Mouse (Mus musculus) midbrain, embryonic 15.5 days (tissue): ENCODE data around the gene Large1. TPM values are rescaled to one million over a fixed set of nuclear protein-coding genes. Genes with fewer than 3 reads are reported as not detected.

Experiments
- ATAC-seq: fragments of 200-750 bp; cut with Nextera tagmentation; replicated peaks from 2 replicates; pipeline ENCODE4 v1.8.0; 2017; ENCODE audit warnings: moderate TSS enrichment
- H3K27ac ChIP-seq: fragments of 300-500 bp; sonication (generic); 2 replicates; pipeline ENCODE4 v1.5.1; 2015; ENCODE audit warnings: mild to moderate bottlenecking, inconsistent platforms
- H3K27me3 ChIP-seq: fragments of 300-500 bp; sonication (generic); replicated peaks from 2 replicates; pipeline ENCODE4 v1.6.1; 2015; ENCODE audit warnings: inconsistent platforms
- H3K36me3 ChIP-seq: fragments of 300-500 bp; sonication (generic); replicated peaks from 2 replicates; pipeline ENCODE4 v1.6.1; 2015; ENCODE audit warnings: inconsistent platforms
- H3K4me1 ChIP-seq: fragments of 300-500 bp; sonication (generic); 2 replicates; pipeline ENCODE4 v1.6.1; 2015; ENCODE audit warnings: inconsistent platforms
- H3K4me2 ChIP-seq: fragments of 300-500 bp; sonication (generic); 2 replicates; pipeline ENCODE4 v1.6.1; 2015; ENCODE audit warnings: inconsistent platforms, mild to moderate bottlenecking, moderate library complexity
- H3K4me3 ChIP-seq: fragments of 300-500 bp; sonication (generic); 2 replicates; pipeline ENCODE4 v1.5.1; 2015; ENCODE audit warnings: mild to moderate bottlenecking, inconsistent platforms
- H3K9ac ChIP-seq: fragments of 300-500 bp; sonication (generic); 2 replicates; pipeline ENCODE4 v1.6.1; 2015; ENCODE audit warnings: mild to moderate bottlenecking, inconsistent platforms
- H3K9me3 ChIP-seq: fragments of 300-500 bp; sonication (generic); 2 replicates; pipeline ENCODE4 v1.6.1; 2016; ENCODE audit warnings: inconsistent platforms
- WGBS: fragments of 180-500 bp; shearing (Covaris S2); methylation state at CpG from one replicate; pipeline ENCODE4 v1.1.7; 2015; ENCODE audit warnings: mixed read lengths; 5-methylcytosine and 5-hydroxymethylcytosine counted together
- microRNA-seq: library from miRNA; unstranded; fragments of <30 nt; microRNA quantifications from one replicate; pipeline ENCODE4, GENCODE M21; 2016
- polyA plus RNA-seq: library from polyadenylated mRNA; unstranded; fragments of >200 nt; fragmentation: Nextera tagmentation; extraction: Ambion mirVana; gene quantifications from 2 replicates; pipeline ENCODE4 v1.2.1, GENCODE M21; 2015

Large1 gene
- polyA plus RNA-seq, 1 experiment from 2014 or later: 14.2 TPM

GRCm38 (mm10) chr8:72812690-72813089 is 540.6 kb downstream of the Large1 start:
- ATAC-seq: no peak
- Histone ChIP-seq H3K36me3 (peaks cover 4% of the 10 kb centered on the region; the same call in 1 of the 2 replicates), H3K4me3 (no peak overlapping the region), H3K9ac (no peak overlapping the region), H3K27ac (no peak overlapping the region), H3K27me3 (no peaks in the 10 kb centered on the region), H3K9me3 (no peaks in the 10 kb centered on the region), H3K4me1 (no peaks in the 10 kb centered on the region), H3K4me2 (no peak overlapping the region)
- WGBS: 94% methylated on average over 3 of the region's 3 CpGs

DNA sequence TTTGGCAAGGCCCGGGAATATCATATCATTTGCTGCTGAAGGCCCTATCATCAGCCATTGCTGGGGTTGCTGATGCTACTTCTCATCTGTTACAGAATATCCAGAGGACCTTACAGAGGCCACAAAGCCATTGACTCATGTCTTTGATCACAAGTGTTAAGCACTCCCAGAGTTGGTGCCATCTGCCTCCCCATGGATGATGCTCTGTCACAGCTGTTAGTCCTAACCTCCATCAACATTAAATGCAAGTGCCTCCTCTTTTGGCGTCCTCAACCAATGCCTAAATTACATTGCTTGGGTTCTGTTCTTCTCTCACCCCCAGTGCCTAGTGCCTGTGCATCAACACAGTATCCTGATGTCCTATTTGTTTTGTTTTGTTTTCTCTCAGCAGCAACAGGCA is 551.8 kb downstream of the Large1 start:
- no peaks in the 10 kb centered on the region for H3K27me3 ChIP-seq
- 84% methylated on average over 2 of the region's 2 CpGs for WGBS
- no peak overlapping the region for H3K4me3 ChIP-seq
- no peaks in the 10 kb centered on the region; the same call in 1 of the 2 replicates for H3K9me3 ChIP-seq
- ATAC-seq: no peak
- H3K36me3 ChIP-seq: no peaks in the 10 kb centered on the region
- no peak overlapping the region for H3K9ac ChIP-seq
- no peak overlapping the region for H3K27ac ChIP-seq
- no peak overlapping the region for H3K4me2 ChIP-seq
- no peaks in the 10 kb centered on the region for H3K4me1 ChIP-seq

- no peaks in the 10 kb centered on the region for H3K4me1 ChIP-seq
- WGBS: 95% methylated on average over 4 of the region's 4 CpGs
- no peaks in the 10 kb centered on the region for H3K36me3 ChIP-seq
- no peak overlapping the region for H3K27ac ChIP-seq
- no peak overlapping the region for H3K4me2 ChIP-seq
- H3K9me3 ChIP-seq: no peaks in the 10 kb centered on the region
- H3K27me3 ChIP-seq: no peaks in the 10 kb centered on the region
- ATAC-seq: no peak
- H3K4me3 ChIP-seq: no peak overlapping the region
- H3K9ac ChIP-seq: no peak overlapping the region
Measured at GRCm38 (mm10) chr8:72780644-72781043, 572.7 kb downstream of the Large1 start.

DNA sequence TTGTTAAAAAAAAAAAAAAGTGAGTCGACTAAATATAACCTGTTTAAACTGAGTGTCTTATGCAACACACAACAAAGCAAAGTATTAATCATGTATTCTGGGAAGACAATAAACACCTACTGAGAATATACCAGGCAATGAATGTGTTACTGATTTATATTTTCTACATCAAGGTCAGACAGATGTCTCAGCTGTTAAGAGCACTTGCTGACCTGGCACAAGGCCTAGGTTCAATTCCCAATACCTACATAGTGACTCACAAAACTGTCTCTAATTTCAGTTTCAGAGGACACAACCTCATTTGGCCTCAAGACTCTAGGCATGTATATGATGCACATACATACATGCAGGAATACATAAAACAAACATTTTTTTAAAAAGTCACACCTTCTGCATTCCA is 575.5 kb downstream of the Large1 start:
- Histone ChIP-seq H3K36me3 (no peaks in the 10 kb centered on the region), H3K9me3 (no peaks in the 10 kb centered on the region), H3K9ac (no peak overlapping the region), H3K27ac (no peak overlapping the region), H3K4me1 (no peaks in the 10 kb centered on the region), H3K27me3 (no peaks in the 10 kb centered on the region), H3K4me2 (no peak overlapping the region), H3K4me3 (no peak overlapping the region)
- ATAC-seq: no peak
- 100% methylated on average over 1 of the region's 1 CpGs for WGBS

DNA sequence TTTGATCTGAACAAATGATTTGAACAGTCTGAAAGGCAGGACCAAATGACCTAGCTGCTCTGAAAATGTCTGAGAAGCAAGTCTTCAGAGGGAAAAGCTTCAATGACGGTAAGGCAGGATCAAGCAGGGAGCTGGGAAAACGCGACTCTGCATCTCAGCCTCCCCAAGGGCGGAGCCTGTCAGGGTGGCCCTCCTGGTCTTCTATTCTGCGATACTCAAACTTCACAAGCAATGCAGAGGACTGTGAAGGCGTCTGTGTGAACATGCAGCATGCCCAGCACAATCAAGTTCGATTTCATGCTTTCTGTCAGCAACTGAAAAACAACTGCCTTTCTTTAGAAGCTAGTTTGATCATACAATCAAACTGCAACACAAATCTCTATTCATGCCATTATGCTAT is 586.6 kb downstream of the Large1 start:
- Histone ChIP-seq H3K36me3 (no peaks in the 10 kb centered on the region), H3K9me3 (no peaks in the 10 kb centered on the region), H3K9ac (no peak overlapping the region), H3K4me3 (no peak overlapping the region), H3K4me1 (0 out of 2 replicates have a peak, but pooled peaks cover 4% of the 10 kb centered on the region), H3K27me3 (no peaks in the 10 kb centered on the region), H3K4me2 (no peak overlapping the region), H3K27ac (no peak overlapping the region)
- peak; percentile 53; the same call in 1 of the 2 replicates for ATAC-seq
- WGBS: 25% methylated on average over 7 of the region's 7 CpGs

- no peaks in the 10 kb centered on the region for H3K36me3 ChIP-seq
- H3K27me3 ChIP-seq: no peaks in the 10 kb centered on the region
- no peak for ATAC-seq
Measured at GRCm38 (mm10) chr8:72765696-72766095, 587.6 kb downstream of the Large1 start.

More at GRCm38 (mm10) chr8:72765696-72766095, 587.6 kb downstream of the Large1 start:
- H3K4me2 ChIP-seq: no peak overlapping the region
- 73% methylated on average over 4 of the region's 4 CpGs for WGBS
- no peak overlapping the region for H3K9ac ChIP-seq
- H3K4me3 ChIP-seq: no peak overlapping the region
- H3K4me1 ChIP-seq: 0 out of 2 replicates have a peak, but pooled peaks cover 4% of the 10 kb centered on the region
- no peak overlapping the region for H3K27ac ChIP-seq
- H3K9me3 ChIP-seq: no peaks in the 10 kb centered on the region

Small RNAs within 50 kb of the gene (microRNA-seq; reads per million reads assigned to microRNA genes)
- not detected for gene Mir28b
